Mouse (Mus musculus) olfactory bulb, adult 2 months (tissue): ENCODE data around the gene Gucy1b1.

ENCODE experiments used
- CTCF ChIP-seq: fragments of 200-500 bp; IDR thresholded peaks from 2 replicates; pipeline ENCODE4 v1.5.1; 2012; ENCODE audit warnings: low read depth, mild to moderate bottlenecking, low read length, moderate library complexity; ENCODE audit not compliant: insufficient read depth
- POLR2A ChIP-seq: fragments of 200-500 bp; IDR thresholded peaks from 2 replicates; pipeline ENCODE4 v1.6.1; 2012; ENCODE audit warnings: mild to moderate bottlenecking, low read depth, low read length, moderate library complexity; ENCODE audit not compliant: insufficient read depth

DNA sequence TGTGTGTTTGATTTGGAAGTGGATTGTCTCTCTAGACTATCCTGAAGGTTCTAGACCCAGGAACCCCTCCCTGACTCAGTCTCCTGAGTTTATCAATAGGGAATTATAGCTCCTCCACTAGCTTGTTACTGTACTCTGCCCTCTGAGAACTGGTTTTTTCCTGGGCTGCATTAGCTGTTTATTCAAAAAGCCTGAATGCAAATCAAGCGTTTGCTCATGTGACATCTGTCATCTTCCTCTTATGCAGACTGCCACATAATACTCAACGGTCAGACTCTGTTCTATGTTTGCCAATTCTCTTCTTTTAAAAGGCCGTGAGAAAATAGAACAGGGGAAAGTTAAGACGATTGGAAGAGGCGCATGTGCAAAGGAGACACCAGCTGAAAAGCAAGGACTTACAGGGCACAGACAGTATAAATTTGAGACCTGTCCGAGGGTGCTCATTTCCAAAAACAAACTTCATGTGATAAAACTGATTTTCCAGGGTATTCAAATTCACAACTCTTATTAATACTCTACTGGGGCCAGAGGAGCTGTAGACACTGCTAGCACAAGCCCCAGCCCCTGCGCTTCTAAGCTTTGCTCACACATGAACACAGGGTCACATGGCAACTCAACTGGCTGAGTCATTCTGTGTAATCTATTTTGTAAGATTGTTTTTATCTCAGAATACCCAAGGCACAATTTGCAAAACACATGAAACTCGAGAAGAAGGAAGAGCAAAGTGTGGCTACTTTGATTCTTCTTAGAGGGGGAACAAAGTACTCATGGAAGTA lies 91.2 kb downstream of the Gucy1b1 start:
- TF ChIP-seq POLR2A (no peak), CTCF (no peak)
